Mouse (Mus musculus) spleen, adult 2 months (tissue): ENCODE results near the gene Zc3h14.

ENCODE experiments used
- CTCF ChIP-seq: fragments of 200-500 bp; IDR thresholded peaks from 2 replicates; pipeline ENCODE4 v1.5.1; 2011; ENCODE audit warnings: mild to moderate bottlenecking, inconsistent platforms; ENCODE audit not compliant: insufficient read depth, insufficient read length, insufficient replicate concordance; ENCODE audit errors: extremely low read depth
- POLR2A ChIP-seq: fragments of 200-500 bp; IDR thresholded peaks from 2 replicates; pipeline ENCODE4 v1.6.1; 2011; ENCODE audit warnings: low read depth, low read length, inconsistent platforms

- TF ChIP-seq CTCF (no peak), POLR2A (no peak)
Measured at GRCm38 (mm10) chr12:98713621-98714103, 33.1 kb upstream of the Zc3h14 start.
